Mouse (Mus musculus): ENCODE data around the gene Pou2f2. TPM values are rescaled to one million over a fixed set of nuclear protein-coding genes. Genes with fewer than 3 reads are reported as not detected.

Pou2f2 gene
- total and polyA plus RNA-seq, 3 experiments = 8.9 to 102 (median 46.1) TPM

GRCm38 (mm10) chr7:25151916-25152556, 27.5 kb downstream of the Pou2f2 start:
- no peak overlapping the region for H3K9ac ChIP-seq (ENCODE audit: insufficient read depth, low read depth)
- no peaks in the 10 kb centered on the region for H3K9me3 ChIP-seq (replicated peaks; ENCODE audit: low read length)
- DNase-seq (ENCODE audit: extremely low read depth) = no peak
- no peaks in the 10 kb centered on the region for H3K79me2 ChIP-seq (replicated peaks; ENCODE audit: control insufficient read depth, extremely low read depth, insufficient read depth, poor library complexity, severe bottlenecking)
- no peak overlapping the region for H3K4me3 ChIP-seq (replicated peaks in 1 of 3; ENCODE audit: low read depth in 2 of 3, low read length in 2 of 3, poor library complexity in 1 of 3)
- in situ Hi-C loops (cut with MboI; ENCODE audit: low pct_ligation_motif_present, low pct_unique_long_range_greater_than_20kb, low sequenced_read_pairs) = no loop called here
- TF ChIP-seq CHD2 (IDR thresholded peaks at IDR 0.05; ENCODE audit: low read length) = no peak
- H3K27ac ChIP-seq (ENCODE audit: insufficient read depth, low read depth) = no peak overlapping the region
- dilution Hi-C loops (cut with MboI; ENCODE audit: extremely low pct_ligation_motif_present, extremely low pct_unique_long_range_greater_than_20kb, low sequenced_read_pairs) = no loop called here
- no peaks in the 10 kb centered on the region for H3K36me3 ChIP-seq (replicated peaks in 1 of 2; ENCODE audit: control insufficient read depth in 1 of 2, insufficient read depth in 1 of 2, low read length in 1 of 2)
- H3K4me1 ChIP-seq (ENCODE audit: control insufficient read depth in 1 of 2, insufficient read depth in 2 of 2) = peaks cover 6 to 7% of the 10 kb centered on the region in 2 experiments; a peak in 3 of 4 replicates
- no peak overlapping the region for H3K4me2 ChIP-seq (ENCODE audit: insufficient read depth, low read depth, poor library complexity, severe bottlenecking)
- H3K27me3 ChIP-seq (replicated peaks) = peaks cover 77% of the 10 kb centered on the region

GRCm38 (mm10) chr7:25151009-25151408, 28.5 kb downstream of the Pou2f2 start:
- dilution Hi-C loops (cut with MboI; ENCODE audit: extremely low pct_ligation_motif_present, extremely low pct_unique_long_range_greater_than_20kb, low sequenced_read_pairs) (no loop called here), in situ Hi-C loops (cut with MboI; ENCODE audit: low pct_ligation_motif_present, low pct_unique_long_range_greater_than_20kb, low sequenced_read_pairs) (no loop called here)
- DNase-seq (ENCODE audit: extremely low read depth) = no peak
- Histone ChIP-seq H3K79me2 (replicated peaks; ENCODE audit: control insufficient read depth, extremely low read depth, insufficient read depth, poor library complexity, severe bottlenecking) (no peaks in the 10 kb centered on the region), H3K9ac (ENCODE audit: insufficient read depth, low read depth) (no peak overlapping the region), H3K4me3 (replicated peaks in 1 of 3; ENCODE audit: low read depth in 2 of 3, low read length in 2 of 3, poor library complexity in 1 of 3) (no peak overlapping the region), H3K27ac (ENCODE audit: insufficient read depth, low read depth) (no peak overlapping the region), H3K9me3 (replicated peaks; ENCODE audit: low read length) (no peaks in the 10 kb centered on the region), H3K4me1 (ENCODE audit: control insufficient read depth in 1 of 2, insufficient read depth in 2 of 2) (peaks cover 5 to 6% of the 10 kb centered on the region in 2 experiments; a peak in 3 of 4 replicates), H3K4me2 (ENCODE audit: insufficient read depth, low read depth, poor library complexity, severe bottlenecking) (no peak overlapping the region), H3K27me3 (replicated peaks) (peaks cover 70% of the 10 kb centered on the region), H3K36me3 (replicated peaks in 1 of 2; ENCODE audit: control insufficient read depth in 1 of 2, insufficient read depth in 1 of 2, low read length in 1 of 2) (no peaks in the 10 kb centered on the region)
- no peak for TF ChIP-seq USF2 (conservative IDR thresholded peaks at IDR 0.05; ENCODE audit: low read depth, low read length)
- no peak for TF ChIP-seq SMC3 (IDR thresholded peaks at IDR 0.05; ENCODE audit: low read depth, low read length)
- no peak for TF ChIP-seq UBTF (IDR thresholded peaks at IDR 0.05; ENCODE audit: low read depth, low read length)
- TF ChIP-seq SIN3A (IDR thresholded peaks at IDR 0.05; ENCODE audit: low read length) = no peak
- no peak for TF ChIP-seq MAX (IDR thresholded peaks at IDR 0.05; ENCODE audit: low read length)
- TF ChIP-seq PAX5 (IDR thresholded peaks at IDR 0.05; ENCODE audit: low read length) = no peak

GRCm38 (mm10) chr7:25150151-25150663, 29.3 kb downstream of the Pou2f2 start:
- Histone ChIP-seq H3K4me1 (ENCODE audit: control insufficient read depth in 1 of 2, insufficient read depth in 2 of 2) (no peaks in the 10 kb centered on the region; a peak in 1 of 4 replicates), H3K9ac (ENCODE audit: insufficient read depth, low read depth) (no peak overlapping the region), H3K79me2 (replicated peaks; ENCODE audit: control insufficient read depth, extremely low read depth, insufficient read depth, poor library complexity, severe bottlenecking) (no peaks in the 10 kb centered on the region), H3K36me3 (replicated peaks in 1 of 2; ENCODE audit: control insufficient read depth in 1 of 2, insufficient read depth in 1 of 2, low read length in 1 of 2) (no peaks in the 10 kb centered on the region), H3K4me3 (replicated peaks in 1 of 3; ENCODE audit: low read depth in 2 of 3, low read length in 2 of 3, poor library complexity in 1 of 3) (no peak overlapping the region), H3K9me3 (replicated peaks; ENCODE audit: low read length) (no peaks in the 10 kb centered on the region), H3K27ac (ENCODE audit: insufficient read depth, low read depth) (no peak overlapping the region), H3K4me2 (ENCODE audit: insufficient read depth, low read depth, poor library complexity, severe bottlenecking) (no peak overlapping the region), H3K27me3 (replicated peaks) (peaks cover 65% of the 10 kb centered on the region)
- dilution Hi-C loops (cut with MboI; ENCODE audit: extremely low pct_ligation_motif_present, extremely low pct_unique_long_range_greater_than_20kb, low sequenced_read_pairs) = no loop called here
- TF ChIP-seq CHD2 (IDR thresholded peaks at IDR 0.05; ENCODE audit: low read length) (no peak), CHD1 (IDR thresholded peaks at IDR 0.05; ENCODE audit: low read depth, low read length) (no peak), TCF12 (IDR thresholded peaks at IDR 0.05; ENCODE audit: low read depth, low read length) (no peak), POLR2A (IDR thresholded peaks at IDR 0.05; ENCODE audit: low read depth, low read length) (no peak), SIN3A (IDR thresholded peaks at IDR 0.05; ENCODE audit: low read length) (no peak), UBTF (IDR thresholded peaks at IDR 0.05; ENCODE audit: low read depth, low read length) (no peak), IRF4 (IDR thresholded peaks at IDR 0.05; ENCODE audit: low read depth, low read length) (no peak), MAZ (IDR thresholded peaks at IDR 0.05; ENCODE audit: low read depth, low read length) (no peak), BHLHE40 (IDR thresholded peaks at IDR 0.05; ENCODE audit: low read depth, low read length) (no peak), TBP (conservative IDR thresholded peaks at IDR 0.05; ENCODE audit: low read depth, low read length) (no peak), RAD21 (IDR thresholded peaks at IDR 0.05; ENCODE audit: low read depth, low read length) (no peak), ZNF384 (IDR thresholded peaks at IDR 0.05; ENCODE audit: low read depth, low read length) (no peak), ELF1 (IDR thresholded peaks at IDR 0.05; ENCODE audit: low read depth, low read length) (no peak), POLR2AphosphoS2 (IDR thresholded peaks at IDR 0.05; ENCODE audit: low read depth, low read length) (no peak), JUN (IDR thresholded peaks at IDR 0.05; ENCODE audit: insufficient read depth, low read depth, low read length) (no peak), MXI1 (IDR thresholded peaks at IDR 0.05; ENCODE audit: low read depth, low read length) (no peak)
- no peak for DNase-seq (ENCODE audit: extremely low read depth)
- in situ Hi-C loops (cut with MboI; ENCODE audit: low pct_ligation_motif_present, low pct_unique_long_range_greater_than_20kb, low sequenced_read_pairs) = no loop called here
